In the genomic region with DNA sequence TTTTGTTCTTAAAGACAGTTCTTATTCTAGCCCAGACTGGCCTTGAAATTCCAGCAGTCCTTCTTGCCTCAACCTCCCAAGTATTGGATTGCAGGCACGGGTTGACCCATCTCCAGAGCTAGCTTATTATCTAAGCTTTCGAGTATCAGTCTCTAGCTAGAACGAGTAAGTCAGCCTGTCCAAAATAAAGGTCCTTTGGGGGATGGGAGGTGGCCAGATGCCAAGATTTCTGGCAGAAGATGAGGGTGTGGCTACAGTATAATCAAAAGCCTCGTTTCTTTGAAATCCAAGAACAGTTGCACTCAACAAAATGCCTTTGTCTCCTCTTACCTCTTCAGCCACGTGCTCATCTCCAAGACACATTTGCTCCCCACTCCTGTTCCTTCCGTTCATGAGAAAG, we compare ENCODE assay signal across 11 mouse cellular contexts. TPM values are rescaled to one million over a fixed set of nuclear protein-coding genes. Genes with fewer than 3 reads are reported as not detected.
A peak's percentile ranks its signal among the peaks of the same experiment; 100 is the strongest.
DNase-seq lines count a peak whose midpoint lies in the region; ATAC-seq and TF ChIP-seq lines count a peak whose summit lies in the region.
"Had no signal": no experiment of that assay in that cellular context is flagged by ENCODE, and none has a peak within 500 bp of the region (broad histone marks: within the 10 kb centered on the region; RNA-seq: fewer than 3 reads in every experiment).

No protein-coding gene starts in this region.

- WGBS in heart, embryonic 12.5 days = 46% methylated on average over 6 of the region's 6 CpGs
- WGBS in intestine, postnatal 0 days = 19% methylated on average over 6 of the region's 6 CpGs

- no peak for TF ChIP-seq CTCF in intestine, postnatal 0 days (IDR thresholded peaks at IDR 0.05; ENCODE audit: low read depth)

- no peak for ATAC-seq in heart, embryonic 12.5 days (ENCODE audit: insufficient number of reproducible peaks, low FRiP score)
- ATAC-seq in intestine, postnatal 0 days = no peak
- no peak for ATAC-seq in megakaryocyte-erythroid progenitor cell, adult 5-6 weeks (replicated peaks; ENCODE audit: low FRiP score, low TSS enrichment, poor library complexity, severe bottlenecking)

- peak; percentile 34 for DNase-seq in heart, adult 8-10 months (ENCODE audit: low spot score)
- peak; percentile 66 for DNase-seq in MN1 (ENCODE audit: low spot score)
- peak; percentile 82 for DNase-seq in adrenal gland, postnatal 10 days
- DNase-seq in Muller cell, postnatal 12 days (ENCODE audit: inconsistent ontology term) = no peak
- DNase-seq in left cerebral cortex, adult 9 months (ENCODE audit: low spot score in 2 of 2) = no peak
- DNase-seq: thymus, postnatal 36 days had no signal

- H3K4me2 ChIP-seq in heart, embryonic 12.5 days = no peak overlapping the region
- no peak overlapping the region for H3K4me2 ChIP-seq in intestine, postnatal 0 days (replicated peaks; ENCODE audit: low read depth)

- H3K27me3 ChIP-seq in heart, embryonic 12.5 days (replicated peaks) = no peaks in the 10 kb centered on the region
- H3K27me3 ChIP-seq in intestine, postnatal 0 days (replicated peaks; ENCODE audit: control insufficient read depth, insufficient read depth, low read length) = no peaks in the 10 kb centered on the region

- H3K9ac ChIP-seq in heart, embryonic 12.5 days = no peak overlapping the region
- H3K9ac ChIP-seq in intestine, postnatal 0 days (ENCODE audit: low read depth, low read length) = no peak overlapping the region

- H3K9me3 ChIP-seq in heart, embryonic 12.5 days (replicated peaks) = no peaks in the 10 kb centered on the region
- no peaks in the 10 kb centered on the region for H3K9me3 ChIP-seq in intestine, postnatal 0 days (ENCODE audit: control insufficient read depth)
- H3K9me3 ChIP-seq: midbrain, embryonic 10.5 days had no signal

- peaks cover 21% of the 10 kb centered on the region for H3K4me1 ChIP-seq in heart, embryonic 12.5 days (replicated peaks)
- H3K4me1 ChIP-seq in intestine, postnatal 0 days (replicated peaks; ENCODE audit: control insufficient read depth, insufficient read depth, low read length) = peaks cover 5% of the 10 kb centered on the region; the same call in 1 of the 2 replicates
- H3K4me1 ChIP-seq: midbrain, embryonic 10.5 days had no signal

- no peak overlapping the region for H3K4me3 ChIP-seq in heart, embryonic 12.5 days
- no peak overlapping the region for H3K4me3 ChIP-seq in intestine, postnatal 0 days (ENCODE audit: low read depth, low read length)
- H3K4me3 ChIP-seq: erythroblast, embryonic 14.5 days; midbrain, embryonic 10.5 days had no signal

- H3K36me3 ChIP-seq in heart, embryonic 12.5 days = peaks cover 91% of the 10 kb centered on the region
- H3K36me3 ChIP-seq in intestine, postnatal 0 days (ENCODE audit: control insufficient read depth, insufficient read depth) = peaks cover 60% of the 10 kb centered on the region

- no peak overlapping the region for H3K27ac ChIP-seq in heart, embryonic 12.5 days (ENCODE audit: poor library complexity, severe bottlenecking)
- peak overlapping the region; percentile 50; the same call in 1 of the 2 replicates for H3K27ac ChIP-seq in intestine, postnatal 0 days (ENCODE audit: low read depth, low read length)
- H3K27ac ChIP-seq: midbrain, embryonic 10.5 days had no signal

RNA-seq across cellular contexts. Expression of gene Rab5if, which starts 7.6 kb away (rescaled TPM):
- total RNA-seq in heart, adult 8-10 months (2022) = 100 to 1,000 TPM in 2 of 4 experiments, 10 to 100 TPM in 2; 90.3 to 107 (median 102) TPM
- 193 and 203 TPM in 2 replicates for polyA plus RNA-seq in heart, embryonic 12.5 days (2016; fragmentation: Nextera tagmentation; extraction: Ambion mirVana)
- 100 to 1,000 TPM; 277 to 282 TPM for total RNA-seq in adrenal gland, postnatal 10 days (2021)
- 272 and 279 TPM in 2 replicates for polyA plus RNA-seq in intestine, postnatal 0 days (2015; fragmentation: Nextera tagmentation; extraction: Ambion mirVana)
- total RNA-seq in megakaryocyte-erythroid progenitor cell, adult 5-6 weeks (2014; fragmentation: Nextera tagmentation) = 197 and 208 TPM in 2 replicates
- 130 and 141 TPM in 2 replicates for total RNA-seq in megakaryocyte-erythroid progenitor cell, adult 5-6 weeks (2017)

RNA-seq across cellular contexts. Expression of gene 4930518I15Rik, which starts 12.8 kb away (rescaled TPM):
- 1 to 10 TPM in 1 of 4 experiments, under 1 TPM in 3; 0.40 to 1.4 (median 0.56) TPM for total RNA-seq in heart, adult 8-10 months (2022)
- 3.5 and 4.5 TPM in 2 replicates for polyA plus RNA-seq in heart, embryonic 12.5 days (2016; fragmentation: Nextera tagmentation; extraction: Ambion mirVana)
- 1 to 10 TPM; 2.0 to 4.0 TPM for total RNA-seq in adrenal gland, postnatal 10 days (2021)
- polyA plus RNA-seq in intestine, postnatal 0 days (2015; fragmentation: Nextera tagmentation; extraction: Ambion mirVana) = 1.3 and 1.8 TPM in 2 replicates
- 3.6 and 5.9 TPM in 2 replicates for total RNA-seq in megakaryocyte-erythroid progenitor cell, adult 5-6 weeks (2014; fragmentation: Nextera tagmentation)
- 0.84 TPM in 1 of 2 replicates, not detected in the other for total RNA-seq in megakaryocyte-erythroid progenitor cell, adult 5-6 weeks (2017)

RNA-seq across cellular contexts. Expression of gene Sla2, which starts 16.5 kb away (rescaled TPM):
- under 1 TPM in 1 of 4 experiments, not detected in 3; 0.09 TPM for total RNA-seq in heart, adult 8-10 months (2022)
- 0.55 and 0.65 TPM in 2 replicates for polyA plus RNA-seq in heart, embryonic 12.5 days (2016; fragmentation: Nextera tagmentation; extraction: Ambion mirVana)
- total RNA-seq in adrenal gland, postnatal 10 days (2021) = under 1 TPM; 0.18 to 0.30 TPM
- 0.29 and 0.40 TPM in 2 replicates for polyA plus RNA-seq in intestine, postnatal 0 days (2015; fragmentation: Nextera tagmentation; extraction: Ambion mirVana)
- 0.35 and 0.74 TPM in 2 replicates for total RNA-seq in megakaryocyte-erythroid progenitor cell, adult 5-6 weeks (2014; fragmentation: Nextera tagmentation)
- 1.7 and 1.8 TPM in 2 replicates for total RNA-seq in megakaryocyte-erythroid progenitor cell, adult 5-6 weeks (2017)

RNA-seq across cellular contexts. Expression of gene Tgif2, which starts 30.7 kb away (rescaled TPM):
- under 1 TPM; 0.47 to 0.55 (median 0.51) TPM for total RNA-seq in heart, adult 8-10 months (2022)
- 42.8 and 43.1 TPM in 2 replicates for polyA plus RNA-seq in heart, embryonic 12.5 days (2016; fragmentation: Nextera tagmentation; extraction: Ambion mirVana)
- total RNA-seq in adrenal gland, postnatal 10 days (2021) = 1 to 10 TPM; 8.1 to 9.7 TPM
- polyA plus RNA-seq in intestine, postnatal 0 days (2015; fragmentation: Nextera tagmentation; extraction: Ambion mirVana) = 6.4 and 7.0 TPM in 2 replicates
- 17.1 and 27.3 TPM in 2 replicates for total RNA-seq in megakaryocyte-erythroid progenitor cell, adult 5-6 weeks (2014; fragmentation: Nextera tagmentation)
- 16.3 and 17.5 TPM in 2 replicates for total RNA-seq in megakaryocyte-erythroid progenitor cell, adult 5-6 weeks (2017)

Comparison
In these comparisons a context has a peak if more than half of its experiments do, and no peak if none do; other contexts are left out.
1. DNase-seq: peak in heart, adult 8-10 months (single experiment), MN1 (single experiment) and adrenal gland, postnatal 10 days (single experiment); none in Muller cell, postnatal 12 days (single experiment) and left cerebral cortex, adult 9 months (0 of 2).